Mouse (Mus musculus) olfactory bulb, adult 2 months (tissue): ENCODE results near the gene Wasf2.

Experiments used
- CTCF ChIP-seq: fragments of 200-500 bp; IDR thresholded peaks from 2 replicates; pipeline ENCODE4 v1.5.1; 2012; ENCODE audit warnings: low read depth, mild to moderate bottlenecking, low read length, moderate library complexity; ENCODE audit not compliant: insufficient read depth
- POLR2A ChIP-seq: fragments of 200-500 bp; IDR thresholded peaks from 2 replicates; pipeline ENCODE4 v1.6.1; 2012; ENCODE audit warnings: mild to moderate bottlenecking, low read depth, low read length, moderate library complexity; ENCODE audit not compliant: insufficient read depth

- TF ChIP-seq CTCF (no peak), POLR2A (no peak)
These were observed 23.6 kb upstream of the Wasf2 start for GRCm38 (mm10) chr4:133106691-133107090.
